Mouse (Mus musculus) kidney, adult 18-20 months (tissue): ENCODE data around the gene Ccr1.
A peak's percentile ranks its signal among the peaks of the same experiment; 100 is the strongest.
"Not testable (repeated sequence)": the region's sequence is repeated elsewhere in the genome, so short reads cannot be mapped to it uniquely, and the experiment has no call there.

Source experiments
- DNase-seq: peaks from one replicate; pipeline ENCODE4 v3.0.0; 2021

Ccr1 gene

DNA sequence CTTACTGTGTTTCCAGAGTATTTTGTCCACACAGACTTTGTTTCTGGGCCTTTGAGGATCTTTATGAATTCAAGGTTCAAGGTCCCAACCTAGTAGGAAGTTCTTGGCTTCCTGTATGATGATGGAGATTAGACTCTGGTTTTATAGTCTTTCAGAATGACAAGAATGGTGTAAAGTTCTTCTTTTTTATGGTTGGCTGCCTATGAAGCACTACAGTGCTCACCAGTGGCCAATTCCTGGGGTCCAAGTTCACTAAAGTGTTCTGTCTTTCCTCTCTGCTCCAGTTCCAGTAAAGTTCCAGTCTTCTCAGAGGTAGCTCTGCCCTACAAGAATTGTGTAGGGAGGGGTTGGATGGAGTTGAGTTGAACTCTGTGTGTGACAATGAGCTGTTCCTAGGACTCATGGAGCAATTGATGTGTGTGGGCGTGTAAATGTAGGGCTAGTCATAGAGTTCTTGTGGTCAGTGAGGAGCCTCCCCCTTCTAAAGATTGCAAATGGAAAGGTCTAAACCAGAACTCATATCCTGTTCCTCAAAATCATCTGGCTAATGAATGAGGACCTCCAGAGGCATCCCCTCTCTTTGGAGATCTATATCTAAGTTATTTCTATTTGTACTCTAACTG, at the start of gene Ccr1:
TSS of gene Ccr1 (minus strand) at position 403 of the 623 bp plus-strand sequence.
- peak; percentile 7 for DNase-seq

DNA sequence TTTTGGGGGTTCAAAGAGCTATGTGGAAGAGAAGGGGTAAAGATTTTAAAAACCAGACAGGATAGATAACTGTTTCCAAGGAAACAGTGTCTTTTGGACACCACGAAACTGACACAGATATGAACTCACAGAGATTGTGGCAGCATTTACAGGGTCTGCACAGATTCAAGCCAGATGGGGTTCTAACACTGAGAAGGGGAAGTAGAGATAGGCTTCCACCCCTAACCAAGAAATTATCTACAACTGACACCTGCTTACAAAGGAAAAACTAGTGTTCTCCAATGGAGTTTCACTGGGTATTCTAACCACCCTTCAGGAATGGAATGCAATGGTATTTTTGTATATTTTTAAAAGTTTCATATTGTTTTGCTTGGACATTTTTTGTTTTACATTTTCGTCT, 47.6 kb upstream of the Ccr1 start:
- no peak for DNase-seq

DNA sequence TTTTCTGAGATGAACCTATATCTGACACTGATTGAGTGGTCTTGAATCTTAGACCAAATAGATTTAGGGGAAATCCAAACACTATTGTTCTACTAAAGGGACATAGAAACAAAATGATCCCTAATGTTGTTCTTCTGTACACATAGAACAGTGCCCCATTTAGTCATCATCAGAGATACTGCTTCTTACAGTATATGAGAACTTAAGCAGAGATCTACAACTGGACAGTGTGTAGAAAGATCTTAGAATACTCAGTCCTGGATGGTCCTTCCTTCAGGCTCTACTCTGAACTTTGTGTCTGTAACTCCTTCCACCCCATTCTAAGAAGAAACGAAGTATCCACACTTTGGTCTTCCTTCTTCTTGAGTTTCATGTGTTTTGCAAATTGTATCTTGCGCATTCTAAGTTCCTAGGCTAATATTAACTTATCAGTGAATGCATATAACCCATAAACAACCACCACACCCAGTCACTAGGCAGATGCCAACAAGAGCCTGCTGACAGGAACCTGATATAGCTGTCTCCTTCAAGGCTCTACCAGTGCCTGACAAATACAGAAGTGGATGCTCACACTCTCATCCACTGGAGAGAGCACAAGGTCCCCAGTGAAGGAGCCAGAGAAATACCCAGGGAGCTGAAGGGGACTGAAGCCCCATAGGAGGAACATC, 46.6 kb upstream of the Ccr1 start:
- no peak for DNase-seq

DNA sequence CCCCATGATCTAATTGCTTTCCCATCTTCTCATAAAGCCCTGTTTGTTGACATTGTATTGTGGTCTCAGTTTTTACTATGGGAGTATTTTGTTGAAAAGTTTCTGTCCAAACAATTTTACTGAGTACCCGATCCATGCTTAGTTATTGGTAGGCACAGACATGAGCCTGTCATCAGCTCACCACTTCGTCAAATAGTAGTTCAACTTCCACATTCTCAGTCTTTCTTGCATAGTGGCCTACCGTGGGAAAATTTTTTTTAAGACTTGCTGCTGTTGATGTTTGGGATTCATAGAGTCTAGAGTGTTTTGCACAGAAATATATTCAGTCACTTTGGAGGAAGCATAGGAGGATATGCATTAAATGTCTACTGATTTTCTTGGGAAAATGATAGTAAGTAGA, 44.8 kb upstream of the Ccr1 start:
- DNase-seq, result no peak

DNA sequence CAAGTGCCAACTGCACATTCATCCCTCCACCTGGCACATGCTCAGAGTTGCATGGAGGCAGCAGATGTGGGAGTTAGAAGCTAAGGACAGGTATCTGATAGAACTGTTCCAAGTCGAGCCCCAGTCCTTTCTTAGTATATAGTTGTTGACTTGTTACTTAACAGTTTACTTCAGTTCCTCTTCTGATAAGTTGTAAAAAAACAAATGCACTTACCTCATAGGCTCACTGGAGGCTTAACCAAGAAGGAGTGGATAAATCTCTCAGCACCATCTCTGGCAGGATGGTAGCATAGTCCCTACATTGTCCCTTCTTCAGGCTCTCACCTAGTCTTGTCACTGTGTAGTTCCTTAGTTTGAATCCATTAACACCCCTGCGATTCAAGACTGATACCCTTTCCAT, 44.2 kb upstream of the Ccr1 start:
- DNase-seq, result no peak

DNA sequence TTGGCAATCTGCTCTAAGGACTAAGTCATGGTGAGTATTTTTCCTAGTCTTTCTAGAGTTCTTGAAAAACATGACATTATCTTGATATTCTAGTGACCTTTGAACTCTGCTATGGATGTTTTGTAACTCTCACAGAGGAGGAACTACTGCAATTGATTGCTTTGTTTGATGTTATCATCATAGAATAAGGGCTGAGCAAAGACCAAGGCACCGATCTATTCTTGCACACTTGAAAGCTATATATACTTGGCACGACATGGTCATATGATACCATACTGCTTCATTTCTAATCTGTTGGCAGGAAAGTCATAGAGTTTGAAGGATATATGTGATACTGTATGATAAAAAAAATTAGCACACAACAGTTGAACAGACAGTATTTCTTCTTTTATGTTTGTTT, 31.3 kb upstream of the Ccr1 start:
- no peak for DNase-seq

DNA sequence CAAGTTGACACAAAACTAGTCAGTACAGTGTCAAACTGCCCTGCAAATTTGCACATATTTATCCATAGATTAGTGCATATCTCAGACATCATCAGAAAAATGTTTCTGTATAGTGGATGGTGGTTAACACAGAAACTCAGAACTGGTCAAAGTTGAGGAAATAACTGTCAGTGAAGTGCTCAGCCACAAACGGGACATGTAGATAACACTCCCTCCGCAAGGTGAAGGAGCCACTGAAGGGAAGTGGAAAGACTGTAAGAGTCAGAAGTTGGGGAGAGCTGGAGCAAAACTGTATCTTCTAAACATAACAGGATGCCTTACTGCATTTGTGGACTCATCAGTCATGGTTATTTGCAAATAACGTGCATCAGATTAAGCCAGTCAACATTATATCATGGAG, 29.2 kb upstream of the Ccr1 start:
- no peak for DNase-seq

DNA sequence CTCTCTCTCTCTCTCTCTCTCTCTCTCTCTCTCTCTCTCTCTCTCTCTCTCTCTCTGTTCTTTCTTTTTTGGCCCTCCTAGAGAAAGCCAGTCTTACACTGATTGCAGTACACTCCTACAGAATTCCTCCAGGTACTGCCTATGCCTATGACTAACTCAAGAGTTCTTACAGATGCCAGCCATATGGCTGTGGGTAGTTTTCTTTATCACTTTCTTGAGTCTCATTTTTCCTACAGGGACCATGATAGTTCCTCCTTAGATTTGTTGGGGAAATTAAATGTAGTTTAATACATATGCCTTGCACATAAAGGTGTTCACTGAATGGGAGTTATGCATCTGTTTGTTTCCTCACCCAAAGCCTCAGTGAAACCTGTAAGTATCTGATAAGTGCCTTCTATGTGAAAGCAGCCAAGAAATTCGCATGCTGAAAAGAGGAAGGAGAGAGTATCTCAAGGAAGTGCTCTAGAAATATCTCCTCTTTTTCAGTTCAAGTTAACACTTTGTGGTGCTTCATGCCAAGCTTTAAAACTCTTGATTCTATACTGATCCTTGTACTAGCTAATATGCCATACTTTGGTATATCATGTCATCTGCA, 22.9 kb upstream of the Ccr1 start:
- DNase-seq, result no peak

DNA sequence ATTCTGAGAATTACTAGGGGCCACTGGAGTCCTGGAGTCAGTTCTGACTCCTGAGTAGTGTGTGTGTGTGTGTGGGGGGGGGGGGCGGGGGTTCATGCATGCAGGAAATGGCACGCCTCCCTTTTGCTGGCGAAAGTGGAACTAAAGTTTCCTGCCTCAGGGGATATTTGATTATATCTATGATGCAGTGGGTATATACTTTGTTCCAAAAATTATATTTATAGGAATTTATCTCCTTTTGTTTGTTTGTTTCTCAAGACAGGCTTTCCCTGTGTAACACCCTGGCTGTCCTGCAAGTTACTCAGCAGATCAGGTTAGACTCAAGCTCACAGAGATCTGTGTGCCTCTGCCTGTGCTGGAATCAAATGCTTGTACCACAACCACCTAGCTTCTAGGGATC, 21.2 kb upstream of the Ccr1 start:
- DNase-seq, result no peak

DNA sequence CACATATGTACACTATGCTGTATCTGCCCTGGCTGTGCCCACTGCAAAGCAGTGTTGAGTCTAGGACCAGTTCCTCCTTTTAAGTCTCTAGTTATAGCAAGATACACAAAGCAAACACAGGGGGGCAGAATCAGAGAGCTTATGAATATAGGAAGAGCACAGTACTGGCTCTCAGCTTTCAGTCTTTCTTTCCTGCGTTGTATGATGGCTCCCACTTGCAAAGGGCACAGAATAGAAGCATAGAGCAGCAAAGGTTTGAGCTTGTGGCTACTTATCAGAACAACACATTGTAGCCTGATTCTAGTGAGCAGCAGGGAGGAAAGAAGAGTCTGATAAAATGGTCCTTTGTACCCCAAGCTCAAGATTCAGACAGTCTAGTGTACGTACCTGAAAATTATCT, 17.7 kb upstream of the Ccr1 start:
- DNase-seq, result no peak

DNA sequence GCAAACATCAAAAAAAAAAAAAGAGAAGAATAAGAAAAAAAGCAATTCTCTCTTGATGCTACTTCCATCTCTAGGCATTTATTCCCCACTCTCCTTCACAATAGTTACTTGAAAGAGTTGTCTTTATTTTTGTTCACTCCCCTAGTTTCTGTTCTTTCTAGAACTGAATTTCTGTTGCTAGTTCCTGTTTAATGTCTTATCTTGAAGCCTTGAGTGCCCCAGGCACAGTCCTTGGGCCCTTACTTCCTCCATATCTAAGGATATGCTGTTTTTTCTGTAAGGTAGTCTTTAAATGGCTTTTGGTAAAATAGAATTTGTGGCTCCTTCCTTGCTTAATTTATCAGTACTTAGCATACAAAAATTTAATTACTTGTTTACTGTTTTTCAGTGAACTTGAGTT, 16.5 kb upstream of the Ccr1 start:
- no peak for DNase-seq

DNA sequence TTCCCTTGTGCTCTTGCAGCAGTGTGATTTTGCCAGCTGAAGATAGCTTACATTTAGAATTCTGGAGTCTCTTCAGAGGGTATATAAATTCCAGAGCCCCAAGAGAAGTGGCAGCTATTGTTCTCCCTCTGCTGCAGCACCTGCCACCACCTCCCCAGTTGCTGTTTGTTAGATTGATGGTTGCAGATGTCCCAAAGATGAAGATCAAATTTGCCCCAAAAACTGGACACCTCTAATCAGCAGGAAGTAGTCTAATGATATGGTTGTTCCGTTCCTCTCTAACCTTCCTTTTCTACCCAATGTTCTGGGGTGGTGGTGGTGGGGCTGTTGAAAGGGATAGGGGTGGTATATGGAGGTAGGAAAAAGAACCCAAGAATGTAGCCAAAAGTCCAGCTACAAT, 14.2 kb upstream of the Ccr1 start:
- no peak for DNase-seq

DNA sequence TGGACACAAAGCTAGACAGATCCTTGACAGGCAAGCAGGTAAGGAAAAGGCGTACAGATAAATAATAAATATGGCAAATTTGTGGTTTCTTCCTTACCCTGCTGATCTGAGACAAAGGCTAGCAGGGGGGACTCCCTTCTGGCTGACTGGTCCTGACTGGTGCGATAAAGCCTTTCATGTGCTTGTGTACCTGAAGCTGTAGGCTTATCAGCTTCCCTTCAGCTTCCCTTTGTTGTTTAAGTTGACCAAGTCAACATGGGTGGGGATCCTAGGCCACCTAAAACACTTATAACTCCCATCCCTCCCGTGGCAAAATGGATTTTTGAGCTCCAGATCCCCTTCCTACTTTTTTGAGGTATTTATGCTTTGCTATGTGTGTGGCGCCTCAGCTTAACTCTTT, 13.4 kb upstream of the Ccr1 start:
- DNase-seq, result no peak

DNA sequence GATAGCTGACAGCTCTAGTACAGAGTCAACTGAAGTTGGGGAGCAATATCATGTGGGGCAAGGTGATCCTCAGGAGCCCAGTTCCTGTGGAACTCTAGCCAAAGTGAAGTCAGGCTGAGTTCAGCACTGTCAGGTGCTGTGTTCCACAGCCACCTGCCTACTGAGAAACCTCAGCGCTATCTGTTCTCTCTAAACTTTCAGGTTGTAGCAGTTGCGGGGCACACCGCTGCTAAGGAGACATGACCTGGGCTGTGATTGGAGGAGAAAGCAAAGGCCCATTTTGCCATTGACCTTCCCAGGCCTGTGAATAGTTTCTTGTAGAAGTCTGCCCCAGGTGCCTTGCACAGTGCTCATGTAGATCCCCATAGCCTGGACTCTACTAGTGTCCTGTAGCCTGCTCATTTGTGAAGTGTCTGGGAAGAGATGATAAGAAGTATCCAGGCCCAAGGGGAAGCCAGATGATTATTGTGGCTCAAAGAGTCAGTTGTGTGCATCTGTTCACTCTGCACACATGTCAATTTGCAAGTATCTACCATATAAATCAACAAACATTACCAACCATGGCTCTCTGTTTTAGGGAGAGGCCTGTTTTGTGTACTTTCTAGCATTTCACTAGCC, 12.5 kb upstream of the Ccr1 start:
- not testable (repeated sequence) for DNase-seq

DNA sequence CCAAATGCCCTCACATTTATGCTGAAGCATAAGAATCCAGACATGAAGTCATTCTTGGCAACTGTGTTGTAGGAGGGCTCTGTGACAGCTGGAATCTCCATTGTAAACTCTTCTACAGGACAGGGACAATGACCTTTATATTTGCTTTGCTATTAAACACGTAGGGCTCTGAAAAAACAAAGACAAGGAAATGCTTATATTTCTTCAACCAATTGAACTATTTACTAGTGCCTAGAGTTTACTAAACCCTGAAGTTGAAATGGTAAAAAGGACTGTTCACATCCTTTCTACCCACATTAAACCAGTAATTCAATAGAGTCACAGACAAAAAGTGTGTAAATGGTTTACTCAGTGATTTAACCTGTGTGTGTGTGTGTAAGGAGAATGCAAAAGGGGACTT, 9.8 kb upstream of the Ccr1 start, which contains the start of gene Ccr1l1:
TSS of gene Ccr1l1 (minus strand) at position 101 of the 400 bp plus-strand sequence.
- no peak for DNase-seq

DNA sequence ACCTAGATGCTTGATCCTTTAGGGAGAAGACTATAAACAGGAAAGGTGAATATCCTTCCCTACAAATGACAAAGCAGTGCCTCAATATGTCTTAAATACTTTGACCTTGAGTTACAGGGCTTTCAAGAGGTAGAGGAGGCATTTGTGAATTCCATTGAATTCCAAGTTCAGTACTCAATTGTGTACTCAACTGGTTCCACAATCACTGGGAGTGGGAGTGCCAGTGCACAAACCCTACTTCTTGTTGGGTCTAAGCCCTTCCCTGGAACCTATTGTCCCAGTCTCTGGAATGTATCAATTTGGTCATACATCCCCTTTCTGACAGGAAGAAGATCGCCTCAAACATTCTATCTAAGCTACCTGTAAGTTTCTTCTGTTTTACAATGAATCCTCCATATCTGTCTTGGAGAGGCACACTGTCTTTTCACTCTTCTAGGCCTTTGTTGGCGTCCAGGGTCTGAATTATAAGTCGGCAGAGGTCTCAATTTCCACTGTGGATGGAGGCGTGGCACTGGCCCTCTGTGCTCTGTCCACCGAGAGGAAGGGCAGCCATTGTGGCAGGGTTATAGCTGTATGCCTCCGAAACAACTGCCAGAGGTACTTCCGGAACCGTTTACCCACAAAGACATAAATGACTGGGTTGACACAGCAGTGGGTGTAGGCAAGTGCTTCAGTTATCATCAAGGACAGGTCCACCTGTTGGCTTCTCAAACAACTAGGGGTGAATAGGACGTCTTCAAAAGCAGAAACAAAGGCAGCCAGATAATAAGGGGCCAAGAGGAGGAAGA, 8.6 kb upstream of the Ccr1 start:
- no peak for DNase-seq

DNA sequence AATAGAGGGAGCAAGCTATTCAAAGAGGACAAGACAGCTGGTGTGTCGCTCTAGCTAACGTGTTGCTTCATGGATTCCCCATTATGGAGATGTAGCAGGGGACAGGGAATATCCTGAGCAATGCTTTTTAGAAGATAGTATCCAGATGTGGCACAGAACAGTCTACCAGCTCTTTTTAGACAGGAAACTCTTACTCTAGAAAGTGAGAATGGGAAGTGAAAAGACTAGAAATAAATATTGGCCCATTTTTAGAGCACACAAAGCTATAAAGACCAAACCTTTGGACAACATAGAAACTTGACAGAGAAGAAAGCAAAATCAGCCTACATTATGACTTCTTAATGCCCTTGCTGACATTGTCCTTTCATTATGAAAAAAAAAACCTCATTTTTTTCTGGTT, 7.1 kb upstream of the Ccr1 start:
- no peak for DNase-seq

DNA sequence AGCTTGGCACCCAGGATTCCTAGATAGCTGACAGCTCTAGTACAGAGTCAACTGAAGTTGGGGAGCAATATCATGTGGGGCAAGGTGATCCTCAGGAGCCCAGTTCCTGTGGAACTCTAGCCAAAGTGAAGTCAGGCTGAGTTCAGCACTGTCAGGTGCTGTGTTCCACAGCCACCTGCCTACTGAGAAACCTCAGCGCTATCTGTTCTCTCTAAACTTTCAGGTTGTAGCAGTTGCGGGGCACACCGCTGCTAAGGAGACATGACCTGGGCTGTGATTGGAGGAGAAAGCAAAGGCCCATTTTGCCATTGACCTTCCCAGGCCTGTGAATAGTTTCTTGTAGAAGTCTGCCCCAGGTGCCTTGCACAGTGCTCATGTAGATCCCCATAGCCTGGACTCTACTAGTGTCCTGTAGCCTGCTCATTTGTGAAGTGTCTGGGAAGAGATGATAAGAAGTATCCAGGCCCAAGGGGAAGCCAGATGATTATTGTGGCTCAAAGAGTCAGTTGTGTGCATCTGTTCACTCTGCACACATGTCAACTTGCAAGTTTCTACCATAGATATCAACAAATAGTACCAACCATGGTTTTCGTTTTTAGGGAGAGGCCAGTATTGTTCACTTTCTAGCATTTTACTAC, 1.5 kb downstream of the Ccr1 start:
- DNase-seq, result not testable (repeated sequence)

DNA sequence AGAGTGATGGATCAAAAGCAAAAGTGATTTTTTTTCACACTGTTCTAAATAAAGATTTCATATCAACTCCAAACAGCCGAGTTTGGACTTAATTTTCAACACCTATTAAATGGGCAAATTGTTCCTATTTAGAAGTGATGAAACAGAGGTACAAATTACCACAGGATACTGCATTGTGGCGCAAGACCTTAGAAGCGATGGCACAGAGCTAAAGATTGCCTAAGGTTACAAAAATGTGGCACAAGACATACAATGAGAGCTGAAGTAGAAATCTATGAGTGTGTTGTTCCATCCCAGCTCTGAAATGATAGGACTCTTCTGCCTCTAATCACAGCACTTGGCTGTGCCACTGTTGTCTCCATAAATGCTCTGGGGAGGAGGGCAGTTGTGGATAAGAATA, 3.7 kb downstream of the Ccr1 start:
- no peak for DNase-seq

DNA sequence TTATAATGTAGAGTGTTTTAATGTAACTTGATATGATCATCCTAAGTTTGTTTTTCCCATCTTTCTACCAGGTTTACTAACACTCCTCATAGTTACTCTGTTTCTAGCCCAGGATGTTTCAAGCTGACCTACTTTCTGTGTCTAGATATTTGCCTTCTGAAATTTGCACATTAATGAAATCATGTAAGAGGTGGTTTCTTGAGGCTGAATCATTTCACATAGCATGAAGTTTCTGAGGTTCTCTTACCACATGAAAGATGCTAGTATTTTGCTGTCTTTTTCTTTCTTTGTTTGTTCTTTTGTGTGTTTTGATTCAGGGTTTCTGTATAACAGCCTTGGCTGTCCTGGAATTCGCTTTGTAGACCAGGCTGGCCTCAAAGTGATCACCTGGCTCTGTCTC, 8.3 kb downstream of the Ccr1 start:
- DNase-seq, result no peak

DNA sequence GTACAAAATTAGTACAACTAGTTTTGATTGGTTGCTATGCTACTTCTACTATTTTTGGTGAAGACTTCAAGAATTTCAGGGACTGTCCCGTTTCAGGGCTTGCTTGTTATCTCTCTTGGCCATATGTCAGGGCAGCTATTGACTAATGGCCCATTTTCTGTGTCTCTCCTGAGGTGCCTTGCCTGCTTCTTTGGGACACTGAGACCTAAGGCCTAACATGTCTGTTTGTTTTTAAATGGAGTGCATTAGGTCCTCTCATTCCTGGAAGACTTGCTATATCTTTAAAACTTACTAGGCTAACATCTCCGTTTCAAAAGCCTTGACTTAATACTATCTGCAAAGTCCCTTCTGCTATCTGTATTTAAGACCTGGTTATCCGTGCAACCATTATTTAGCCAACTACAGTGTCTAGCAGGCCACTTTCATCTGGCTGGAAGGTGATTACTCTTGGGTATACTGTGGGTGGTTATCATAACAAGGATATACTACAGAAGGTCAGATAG, 10.5 kb downstream of the Ccr1 start:
- no peak for DNase-seq

DNA sequence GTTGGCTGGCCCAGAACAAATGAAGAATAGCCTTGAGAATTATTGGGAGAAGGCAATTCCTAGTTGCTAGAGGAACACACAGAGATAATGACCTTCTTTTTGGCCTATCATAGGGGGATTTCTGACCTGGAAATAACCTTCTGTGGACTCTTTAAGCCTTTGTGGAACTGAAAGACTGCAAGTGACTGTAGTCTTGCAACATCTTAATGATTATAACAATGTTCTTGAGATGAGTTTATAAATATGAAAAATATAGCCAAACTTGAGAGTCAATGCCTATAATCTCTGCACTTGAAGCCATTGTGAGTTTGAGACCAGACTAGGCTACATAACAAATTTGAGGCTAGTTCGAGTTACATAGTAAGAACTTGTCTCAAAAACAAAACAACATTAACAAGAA, 11.6 kb downstream of the Ccr1 start:
- no peak for DNase-seq

DNA sequence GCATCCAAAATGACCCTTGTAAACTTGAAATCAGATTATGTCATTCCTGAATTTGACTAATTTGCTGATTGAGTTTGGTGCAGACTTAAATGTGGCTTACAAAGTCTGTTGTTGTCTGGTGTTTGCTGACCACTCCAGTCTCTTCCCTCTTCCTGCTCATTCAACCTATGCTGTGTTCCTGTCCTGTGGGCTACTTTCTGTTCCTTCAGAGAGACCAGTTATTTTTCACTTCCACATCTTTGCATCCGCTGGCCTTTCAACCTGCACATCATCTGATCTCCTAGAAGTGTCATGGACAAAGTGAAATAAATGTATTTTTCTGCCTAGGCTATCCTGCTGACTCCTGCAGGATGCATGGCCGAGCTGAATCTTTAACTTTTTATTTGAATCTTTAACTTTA, 14.9 kb downstream of the Ccr1 start:
- no peak for DNase-seq
